Mouse (Mus musculus): Measurements from ENCODE around the gene Slc41a2.

Slc41a2 gene

DNA sequence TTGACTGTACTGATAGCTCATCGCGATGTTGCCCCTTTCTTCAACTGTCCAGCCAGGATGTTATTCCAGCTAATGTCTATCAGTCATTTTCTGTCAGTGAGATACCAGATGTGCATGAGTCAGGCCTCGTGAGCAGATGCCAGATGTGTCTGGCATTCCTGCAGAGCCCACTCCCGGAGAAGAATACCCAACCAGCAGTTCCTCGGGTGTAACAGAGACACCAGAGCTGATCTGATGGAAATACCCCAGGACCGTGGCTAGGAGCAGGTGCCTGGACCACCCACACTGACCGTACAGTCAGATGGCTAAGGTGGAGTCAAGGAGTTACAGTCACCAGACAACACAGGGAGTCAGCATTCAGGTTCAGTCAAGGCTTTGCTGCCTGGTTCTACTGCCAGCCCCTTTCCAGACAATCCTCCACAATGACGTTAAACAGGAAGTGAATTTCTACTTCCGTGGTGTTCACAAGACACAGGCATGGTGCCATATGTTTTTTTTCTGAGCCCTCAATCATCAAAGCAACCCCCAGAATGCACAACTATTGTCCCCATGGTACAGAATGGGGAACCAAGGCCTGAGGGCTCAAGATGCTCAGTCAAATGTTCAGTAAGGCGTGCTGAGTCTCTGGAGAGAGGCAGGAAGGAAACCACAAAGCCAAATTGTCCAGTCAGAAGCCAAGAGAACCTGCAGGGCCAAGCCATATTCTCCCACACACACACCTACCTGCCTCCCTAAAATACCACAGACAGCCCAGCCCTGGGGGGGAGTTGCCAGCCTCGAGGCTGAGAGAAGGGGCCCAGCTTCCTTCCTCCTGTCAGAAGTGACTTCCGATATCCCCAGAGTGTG, 153.8 kb downstream of the Slc41a2 start:
- no peak for DNase-seq (ENCODE audit: low spot score)

DNA sequence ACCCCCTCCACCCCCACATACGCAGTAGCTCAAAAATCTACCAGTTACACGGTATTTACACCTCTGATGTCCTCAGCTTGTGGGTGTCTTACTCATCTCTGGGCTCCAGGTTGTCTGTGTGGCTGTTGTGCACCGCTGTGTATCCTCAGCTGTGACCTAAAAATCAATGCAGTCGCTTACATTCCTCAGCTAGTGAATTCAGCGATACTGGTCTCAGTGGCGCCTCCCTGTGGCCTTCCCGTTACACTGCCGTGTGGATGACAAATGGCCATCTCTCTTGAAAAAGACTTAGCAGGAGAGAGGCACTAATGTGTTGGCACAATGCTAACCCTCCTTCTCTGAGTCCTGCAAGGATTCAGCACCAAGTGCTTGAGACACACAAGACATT, 155.1 kb downstream of the Slc41a2 start:
- peak; percentile 61 for DNase-seq (ENCODE audit: low spot score)

DNA sequence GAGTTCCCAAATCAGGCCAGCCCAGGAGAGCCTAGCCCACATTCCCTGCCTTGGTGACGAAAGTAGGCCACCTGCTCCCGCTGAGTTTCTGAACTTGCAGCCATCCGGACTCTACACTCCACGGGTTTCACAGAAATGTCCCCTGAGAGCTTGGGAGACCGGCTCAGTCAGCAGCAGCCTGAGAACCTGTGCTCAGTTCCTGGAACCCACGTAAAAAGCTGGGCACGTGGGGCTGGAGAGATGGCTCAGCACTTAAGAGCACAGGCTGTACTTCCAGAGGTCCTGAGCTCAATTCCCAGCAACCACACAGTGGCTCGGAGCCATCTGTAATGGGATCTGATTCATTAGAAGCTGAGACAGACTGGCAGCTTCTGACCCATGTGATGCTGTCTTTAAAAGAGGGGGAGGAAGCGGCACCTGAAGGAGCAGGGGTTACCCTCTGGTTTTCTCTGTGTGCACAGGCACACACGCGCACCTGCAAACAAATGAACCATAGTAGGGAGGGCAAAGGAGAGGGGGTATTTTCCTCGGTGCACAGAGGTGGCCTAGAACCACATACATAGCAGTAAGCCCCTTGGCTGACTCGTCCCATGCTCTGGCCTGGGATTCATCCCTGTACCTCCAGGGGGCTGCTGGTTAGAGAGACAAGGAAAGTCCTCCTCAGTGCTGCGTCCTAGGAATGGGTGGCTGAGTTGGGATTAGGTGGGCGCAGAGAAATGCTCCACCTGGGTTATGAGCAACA, 155.7 kb downstream of the Slc41a2 start:
- no peak for DNase-seq (ENCODE audit: low spot score)

Measured in ovary, postnatal 36 days (tissue).